Mouse (Mus musculus) intestine, embryonic 14.5 days (tissue): Measurements from ENCODE around the gene Pigl. TPM values are rescaled to one million over a fixed set of nuclear protein-coding genes. Genes with fewer than 3 reads are reported as not detected.

Source experiments
- ATAC-seq: fragments of 200-750 bp; cut with Nextera tagmentation; replicated peaks from 2 replicates; pipeline ENCODE4 v1.8.0; 2017; ENCODE audit warnings: low read depth, moderate number of reproducible peaks, moderate TSS enrichment, moderate library complexity; ENCODE audit not compliant: low FRiP score, low TSS enrichment
- DNase-seq: peaks from one replicate; pipeline ENCODE4 v3.0.0-alpha.2; 2018; ENCODE audit warnings: low spot score
- H3K27ac ChIP-seq: fragments of 300-500 bp; sonication (generic); 2 replicates; pipeline ENCODE4 v1.5.1; 2014; ENCODE audit warnings: low read depth, mild to moderate bottlenecking, control low read depth
- H3K27me3 ChIP-seq: fragments of 300-500 bp; sonication (generic); replicated peaks from 2 replicates; pipeline ENCODE4 v1.6.1; 2014; ENCODE audit warnings: low read length, control low read depth; ENCODE audit not compliant: control insufficient read depth, insufficient read depth
- H3K36me3 ChIP-seq: fragments of 300-500 bp; sonication (generic); 2 replicates; pipeline ENCODE4 v1.6.1; 2014; ENCODE audit warnings: low read length, control low read depth; ENCODE audit not compliant: control insufficient read depth, insufficient read depth
- H3K4me1 ChIP-seq: fragments of 300-500 bp; sonication (generic); replicated peaks from 2 replicates; pipeline ENCODE4 v1.6.1; 2014; ENCODE audit warnings: low read length, control low read depth, mixed read lengths; ENCODE audit not compliant: control insufficient read depth, insufficient read depth
- H3K4me2 ChIP-seq: fragments of 300-500 bp; sonication (generic); 2 replicates; pipeline ENCODE4 v1.6.1; 2014; ENCODE audit warnings: low read length
- H3K4me3 ChIP-seq: fragments of 300-500 bp; sonication (generic); 2 replicates; pipeline ENCODE4 v1.5.1; 2014; ENCODE audit warnings: low read depth, low read length, control low read depth, mixed read lengths
- H3K9ac ChIP-seq: fragments of 300-500 bp; sonication (generic); 2 replicates; pipeline ENCODE4 v1.6.1; 2014; ENCODE audit warnings: mild to moderate bottlenecking, low read length
- H3K9me3 ChIP-seq: fragments of 300-500 bp; sonication (generic); 2 replicates; pipeline ENCODE4 v1.6.1; 2016; ENCODE audit warnings: low read length, control low read depth; ENCODE audit not compliant: control insufficient read depth
- WGBS: fragments of 180-500 bp; shearing (Covaris S2); extraction: QIAGEN DNeasy Blood & Tissue Kit; methylation state at CpG from one replicate; pipeline ENCODE4 v1.1.7; 2014; 5-methylcytosine and 5-hydroxymethylcytosine counted together
- polyA plus RNA-seq: library from polyadenylated mRNA; unstranded; fragments of >200 nt; fragmentation: Nextera tagmentation; extraction: Ambion mirVana; gene quantifications from 2 replicates; pipeline ENCODE4 v1.2.1, GENCODE M21; 2014

Gene Pigl
- polyA plus RNA-seq, 1 experiment from 2014 or later, result 12.0 TPM

GRCm38 (mm10) chr11:62553186-62553585 lies 94.9 kb downstream of the Pigl start:
- DNase-seq (no peak), ATAC-seq (no peak)
- 25% methylated on average over 1 of the region's 1 CpGs for WGBS
- H3K36me3 ChIP-seq, result peaks cover 22% of the 10 kb centered on the region
- H3K27ac ChIP-seq, result no peak overlapping the region
- H3K9ac ChIP-seq, result peak overlapping the region; percentile 31
- H3K27me3 ChIP-seq, result no peaks in the 10 kb centered on the region
- H3K4me3 ChIP-seq, result peak overlapping the region; percentile 54
- peaks cover 23% of the 10 kb centered on the region for H3K4me1 ChIP-seq
- peak overlapping the region; percentile 100 for H3K4me2 ChIP-seq
- H3K9me3 ChIP-seq, result no peaks in the 10 kb centered on the region

- Histone ChIP-seq H3K9ac (peak overlapping the region; percentile 31), H3K27me3 (no peaks in the 10 kb centered on the region), H3K4me2 (peak overlapping the region; percentile 100), H3K36me3 (peaks cover 22% of the 10 kb centered on the region), H3K27ac (no peak overlapping the region), H3K9me3 (no peaks in the 10 kb centered on the region), H3K4me3 (peak overlapping the region; percentile 54), H3K4me1 (peaks cover 23% of the 10 kb centered on the region)
- WGBS, result 75% methylated on average over 5 of the region's 5 CpGs
- no peak for DNase-seq
- no peak for ATAC-seq
Measured at GRCm38 (mm10) chr11:62553633-62554032, 95.4 kb downstream of the Pigl start.

GRCm38 (mm10) chr11:62554163-62554855 lies 96.0 kb downstream of the Pigl start:
- WGBS, result 72% methylated on average over 5 of the region's 5 CpGs
- H3K4me2 ChIP-seq, result peak overlapping the region; percentile 100
- H3K9ac ChIP-seq, result no peak overlapping the region

GRCm38 (mm10) chr11:62554934-62555517 lies 96.8 kb downstream of the Pigl start:
- no peaks in the 10 kb centered on the region for H3K27me3 ChIP-seq
- ATAC-seq (no peak), DNase-seq (no peak)
- H3K9me3 ChIP-seq, result no peaks in the 10 kb centered on the region
- peak overlapping the region; percentile 100 for H3K4me2 ChIP-seq
- H3K27ac ChIP-seq, result no peak overlapping the region
- peaks cover 19% of the 10 kb centered on the region for H3K4me1 ChIP-seq
- H3K36me3 ChIP-seq, result peaks cover 22% of the 10 kb centered on the region
- H3K9ac ChIP-seq, result no peak overlapping the region
- H3K4me3 ChIP-seq, result no peak overlapping the region

More at GRCm38 (mm10) chr11:62554163-62554855, 96.0 kb downstream of the Pigl start:
- Histone ChIP-seq H3K9me3 (no peaks in the 10 kb centered on the region), H3K4me3 (peak overlapping the region; percentile 54), H3K27ac (no peak overlapping the region), H3K36me3 (peaks cover 22% of the 10 kb centered on the region), H3K4me1 (peaks cover 23% of the 10 kb centered on the region), H3K27me3 (no peaks in the 10 kb centered on the region)
- no peak for DNase-seq
- no peak for ATAC-seq

GRCm38 (mm10) chr11:62555896-62556412 lies 97.7 kb downstream of the Pigl start:
- peaks cover 22% of the 10 kb centered on the region for H3K36me3 ChIP-seq
- H3K9ac ChIP-seq, result no peak overlapping the region
- H3K4me3 ChIP-seq, result no peak overlapping the region
- ATAC-seq (no peak), DNase-seq (no peak)
- no peak overlapping the region for H3K27ac ChIP-seq
- no peaks in the 10 kb centered on the region for H3K9me3 ChIP-seq
- peaks cover 19% of the 10 kb centered on the region for H3K4me1 ChIP-seq
- H3K27me3 ChIP-seq, result no peaks in the 10 kb centered on the region
- H3K4me2 ChIP-seq, result no peak overlapping the region

GRCm38 (mm10) chr11:62557205-62557604 lies 98.9 kb downstream of the Pigl start:
- Histone ChIP-seq H3K27ac (no peak overlapping the region), H3K4me1 (peaks cover 19% of the 10 kb centered on the region), H3K9me3 (no peaks in the 10 kb centered on the region), H3K36me3 (peaks cover 22% of the 10 kb centered on the region), H3K9ac (no peak overlapping the region), H3K4me2 (no peak overlapping the region), H3K27me3 (no peaks in the 10 kb centered on the region), H3K4me3 (no peak overlapping the region)
- WGBS, result 64% methylated on average over 5 of the region's 5 CpGs
- DNase-seq (no peak), ATAC-seq (0 out of 2 replicates have a peak, but pooled peaks have one; percentile 34)

- Histone ChIP-seq H3K4me3 (no peak overlapping the region), H3K9me3 (no peaks in the 10 kb centered on the region), H3K27me3 (no peaks in the 10 kb centered on the region), H3K27ac (no peak overlapping the region), H3K4me2 (no peak overlapping the region), H3K36me3 (peaks cover 19% of the 10 kb centered on the region), H3K4me1 (peaks cover 19% of the 10 kb centered on the region), H3K9ac (no peak overlapping the region)
- 52% methylated on average over 2 of the region's 2 CpGs for WGBS
- ATAC-seq (no peak), DNase-seq (no peak)
Measured at GRCm38 (mm10) chr11:62558152-62558551, 99.9 kb downstream of the Pigl start.

GRCm38 (mm10) chr11:62558961-62559646 lies 100.8 kb downstream of the Pigl start:
- DNase-seq (no peak), ATAC-seq (no peak)
- Histone ChIP-seq H3K27me3 (no peaks in the 10 kb centered on the region), H3K4me2 (no peak overlapping the region), H3K9me3 (no peaks in the 10 kb centered on the region), H3K27ac (no peak overlapping the region), H3K4me3 (no peak overlapping the region), H3K9ac (no peak overlapping the region), H3K4me1 (peaks cover 10% of the 10 kb centered on the region), H3K36me3 (peaks cover 10% of the 10 kb centered on the region)
- WGBS, result 56% methylated on average over 6 of the region's 6 CpGs
